Mouse (Mus musculus) T-cell, adult 66 days (primary cell): ENCODE results near the gene Trp53. TPM values are rescaled to one million over a fixed set of nuclear protein-coding genes. Genes with fewer than 3 reads are reported as not detected.

Source experiments
- total RNA-seq, 2 experiments: library from RNA; stranded (reverse); gene quantifications; 3 replicates in 1 of 2; 4 replicates in 1 of 2; pipeline ENCODE4 v1.2.4; 2023

Gene Trp53
- 100 to 1,000 TPM; 146 to 161 TPM for total RNA-seq

DNA sequence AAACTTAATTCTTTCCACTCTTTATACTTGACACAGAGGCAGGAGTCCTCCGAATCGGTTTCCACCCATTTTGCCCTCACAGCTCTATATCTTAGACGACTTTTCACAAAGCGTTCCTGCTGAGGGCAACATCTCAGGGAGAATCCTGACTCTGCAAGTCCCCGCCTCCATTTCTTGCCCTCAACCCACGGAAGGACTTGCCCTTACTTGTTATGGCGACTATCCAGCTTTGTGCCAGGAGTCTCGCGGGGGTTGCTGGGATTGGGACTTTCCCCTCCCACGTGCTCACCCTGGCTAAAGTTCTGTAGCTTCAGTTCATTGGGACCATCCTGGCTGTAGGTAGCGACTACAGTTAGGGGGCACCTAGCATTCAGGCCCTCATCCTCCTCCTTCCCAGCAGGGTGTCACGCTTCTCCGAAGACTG is at the start of gene Trp53, which contains the start of gene Wrap53:
Trp53 (plus strand) TSS at position 269 of the 424 bp plus-strand sequence.
Wrap53 (minus strand) TSS at position 165 of the 424 bp plus-strand sequence.

DNA sequence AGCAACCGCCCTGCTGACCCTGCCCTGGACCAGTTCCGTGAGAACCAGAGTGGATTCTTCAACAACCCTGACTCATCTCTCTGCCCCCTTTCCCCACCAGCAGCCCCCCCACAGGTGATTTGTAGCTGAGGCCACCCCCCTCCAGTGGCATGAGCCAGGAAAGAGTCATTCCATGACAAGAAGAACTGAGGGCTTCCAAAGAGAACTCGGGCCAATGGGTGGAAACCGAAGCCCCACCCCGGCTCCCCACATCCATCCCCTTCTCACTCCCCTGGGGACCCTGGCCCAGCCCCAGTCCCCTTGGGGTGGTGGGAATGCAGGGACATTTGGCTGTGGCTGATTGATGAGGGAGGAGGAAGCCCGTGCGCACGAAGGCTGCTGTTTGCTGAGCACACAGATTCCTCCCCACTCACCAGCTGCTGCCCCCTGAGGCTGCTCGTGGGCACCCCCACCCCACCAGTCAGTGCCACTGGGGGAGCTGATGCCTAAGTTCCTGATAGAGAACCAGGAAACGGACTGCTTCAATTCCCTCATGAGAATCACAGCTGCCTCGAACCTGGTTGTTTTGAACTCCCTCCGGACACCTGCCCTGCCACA is 31.0 kb upstream of the Trp53 start, which contains the start of gene Dnah2:
Dnah2 (minus strand) TSS at position 51 of the 597 bp plus-strand sequence.

DNA sequence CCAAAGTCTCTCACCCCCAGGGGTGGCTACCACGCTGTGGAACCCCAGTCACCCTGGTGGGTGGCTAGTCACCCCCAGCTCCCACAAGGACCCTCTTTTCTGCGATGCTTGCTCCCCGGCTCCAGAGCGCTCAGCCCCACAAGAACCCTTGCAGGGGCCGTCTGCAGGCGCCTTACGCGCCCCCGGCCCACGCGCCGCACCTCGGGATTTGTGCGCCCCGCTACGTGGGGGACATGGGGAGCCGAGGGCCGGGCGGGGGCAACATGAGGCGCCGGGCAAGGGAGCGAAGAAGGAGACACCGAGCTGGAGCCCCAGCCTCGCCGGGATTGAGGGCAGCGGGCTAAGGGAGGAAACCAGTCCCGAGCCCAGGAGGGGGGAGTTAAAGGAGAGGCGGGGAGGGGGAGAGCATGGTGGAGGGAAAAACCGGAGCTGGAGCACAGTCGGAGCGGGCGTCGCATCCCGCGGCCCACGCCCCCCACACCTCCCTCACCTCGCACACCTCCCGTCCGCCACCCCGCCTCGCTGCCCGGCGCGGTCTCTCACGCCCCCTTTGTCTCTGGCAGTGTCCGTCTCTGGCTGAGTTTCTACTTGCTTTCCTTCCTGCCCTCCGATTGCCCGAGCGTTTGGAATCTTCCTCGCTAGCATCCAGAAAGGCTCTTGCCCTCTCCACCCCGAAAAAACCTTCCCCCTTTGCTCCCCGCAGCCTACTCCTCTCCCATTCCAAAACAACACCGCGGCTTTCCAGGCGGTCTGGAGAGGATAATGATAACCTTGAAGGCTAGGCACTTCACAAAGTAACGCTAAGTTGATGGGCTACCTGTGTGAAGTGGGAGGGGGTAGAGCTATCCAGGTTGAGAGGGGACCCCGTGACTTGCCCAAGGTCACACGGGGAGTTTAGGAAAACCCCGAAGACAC is 20.1 kb upstream of the Trp53 start, which contains the start of gene Efnb3:
Efnb3 (minus strand) TSS at position 355 of the 915 bp plus-strand sequence.

DNA sequence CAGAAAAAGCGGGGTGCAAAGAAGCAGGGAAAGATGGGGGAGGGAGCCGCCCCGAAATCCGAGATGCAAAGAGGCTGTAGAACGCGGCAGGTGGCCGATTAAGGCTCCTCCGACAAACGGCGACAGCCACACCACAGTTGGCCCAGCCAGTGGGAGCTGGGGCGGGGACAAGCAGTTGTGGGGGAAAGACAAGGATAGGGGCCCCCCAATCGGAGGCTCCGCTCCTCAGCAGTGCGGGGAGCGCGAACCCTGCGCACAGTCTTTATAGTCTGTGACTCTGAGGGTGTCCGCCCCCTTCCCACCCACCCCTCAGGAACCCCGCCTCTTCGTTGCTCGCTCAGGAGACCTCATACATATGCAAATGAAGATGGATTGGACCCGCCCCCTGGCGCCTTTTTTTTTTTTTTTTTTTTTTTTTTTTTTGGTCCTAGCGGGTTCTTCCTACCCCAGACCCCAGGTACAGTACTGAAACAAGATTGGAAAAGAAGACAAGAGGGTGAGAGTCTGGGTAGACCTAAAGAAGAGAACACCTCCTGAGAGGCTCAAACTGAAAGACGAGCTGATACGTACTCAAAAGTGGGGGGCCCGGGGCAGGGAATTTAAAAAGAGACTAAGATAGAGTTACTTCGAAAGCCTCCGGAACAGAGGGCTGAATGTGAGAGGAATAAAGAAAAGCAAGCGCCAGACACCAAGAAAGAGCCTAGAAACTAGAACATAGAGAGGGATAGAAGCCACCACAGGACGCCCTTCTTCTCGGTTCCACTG is 25.7 kb downstream of the Trp53 start, which contains the start of gene Atp1b2:
Atp1b2 (minus strand) TSS at position 217 of the 765 bp plus-strand sequence.

DNA sequence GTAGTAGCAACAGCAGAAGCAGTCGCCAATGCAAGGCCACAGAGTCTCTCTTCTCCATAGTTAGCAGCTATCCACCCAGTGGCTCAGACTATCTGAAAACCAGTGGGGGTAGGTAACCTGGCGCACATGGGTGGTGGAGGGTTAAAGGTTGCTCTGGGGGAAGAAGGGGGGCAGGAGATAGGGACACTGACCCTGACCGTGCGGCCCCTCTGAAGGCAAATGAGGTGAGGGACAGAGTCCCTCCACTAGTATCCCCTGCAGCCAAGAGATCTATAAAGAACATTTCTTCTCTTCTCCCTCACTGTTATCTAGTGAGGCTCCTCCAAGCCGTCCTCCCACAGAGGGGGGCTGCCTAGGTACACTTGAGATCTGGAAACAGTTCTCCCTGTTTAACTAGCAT is 37.6 kb downstream of the Trp53 start, which contains the start of gene Shbg:
Shbg (minus strand) TSS at position 101 of the 400 bp plus-strand sequence.

DNA sequence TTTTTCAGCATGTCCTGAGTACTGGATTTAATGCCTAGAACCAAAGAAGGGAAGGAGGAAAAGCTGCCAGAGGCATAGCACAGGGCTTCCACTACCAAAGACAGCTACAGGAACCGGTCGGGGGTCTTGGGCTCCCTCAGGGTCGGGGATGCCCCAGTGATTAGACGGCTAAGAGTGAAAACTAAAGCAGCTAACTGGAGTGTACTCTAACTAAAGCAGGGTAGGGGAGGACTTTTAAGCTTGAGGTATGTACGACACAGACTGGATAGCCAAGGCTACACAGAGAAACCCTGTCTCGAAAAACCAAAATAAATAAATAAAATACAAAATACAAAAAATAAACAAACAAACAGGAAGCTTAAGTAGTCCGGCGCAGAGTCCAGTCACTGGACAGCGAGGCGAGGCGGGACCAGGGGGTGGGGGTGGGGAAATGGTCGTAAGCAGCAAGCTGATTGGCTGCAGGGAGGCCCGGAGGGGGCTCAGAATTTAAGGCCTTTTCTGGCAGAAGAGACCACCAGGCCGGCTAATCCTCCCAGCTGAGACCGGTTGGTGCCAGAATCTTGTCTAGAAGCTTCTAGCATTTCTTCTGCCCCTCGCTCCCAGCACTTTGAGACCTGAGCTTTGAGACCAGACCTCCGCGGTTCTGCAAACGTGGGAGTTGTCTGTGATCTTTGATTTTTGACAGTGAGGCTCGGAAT is 41.6 kb downstream of the Trp53 start, which contains the start of gene Sat2:
Sat2 (plus strand) TSS at position 454 of the 698 bp plus-strand sequence.

DNA sequence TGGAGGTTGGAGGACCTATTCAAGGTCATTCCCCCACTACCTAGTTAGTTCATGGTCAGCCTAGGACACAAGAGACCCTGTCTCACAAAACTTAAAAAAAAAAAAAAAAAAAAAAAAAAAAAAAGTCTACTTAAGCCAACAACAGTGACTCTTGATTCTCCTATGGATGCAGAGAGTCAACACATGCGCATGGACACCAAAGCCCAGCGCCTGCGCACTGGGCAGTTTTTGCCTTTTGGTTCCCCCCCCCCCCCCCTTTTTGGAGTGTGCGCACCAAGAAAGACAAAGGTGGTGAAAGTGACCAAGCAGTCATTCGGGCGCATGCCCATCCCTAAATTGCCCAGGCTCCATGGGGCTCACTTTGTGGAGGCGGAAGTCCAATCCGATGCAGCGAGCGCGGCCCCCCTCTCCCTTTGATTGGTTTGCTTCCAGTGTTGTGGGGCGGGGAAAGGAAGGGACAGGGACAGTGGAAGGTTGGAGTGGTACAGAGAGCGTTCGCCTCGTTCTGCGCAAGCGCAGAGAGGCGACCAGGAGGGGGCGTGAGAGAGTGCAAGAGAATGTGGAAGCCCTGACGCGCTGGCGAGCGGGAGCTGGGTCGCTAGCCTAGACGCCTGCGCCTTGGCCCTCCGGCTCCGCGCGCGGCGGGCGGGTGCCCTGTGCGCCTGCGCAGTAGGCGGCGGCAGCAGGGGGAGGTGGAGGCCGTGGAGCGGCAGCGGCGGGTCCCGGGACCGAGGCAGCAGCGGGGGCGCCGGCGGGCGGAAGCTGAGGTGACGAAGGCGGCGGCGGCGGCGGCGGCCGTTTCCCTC is 52.3 kb downstream of the Trp53 start, which contains the start of gene Fxr2:
Fxr2 (plus strand) TSS at position 707 of the 806 bp plus-strand sequence.

Other genes with a start within 250 kb of the Trp53 start
- gene Rnf227, start 239.9 kb upstream of the Trp53 start, total RNA-seq, result 1 to 10 TPM; 1.5 to 2.4 TPM
- gene Chd3, start 211.0 kb upstream of the Trp53 start, total RNA-seq, result 100 to 1,000 TPM; 777 to 802 TPM
- gene Naa38, start 184.9 kb upstream of the Trp53 start, total RNA-seq, result 10 to 100 TPM; 33.0 to 46.3 TPM
- 10 to 100 TPM; 24.6 to 31.6 TPM for gene Cyb5d1, start 184.7 kb upstream of the Trp53 start, total RNA-seq
- 1 to 10 TPM; 7.2 to 8.1 TPM for gene Tmem88, start 182.1 kb upstream of the Trp53 start, total RNA-seq
- 100 to 1,000 TPM; 135 to 162 TPM for gene Kdm6b, start 166.7 kb upstream of the Trp53 start, total RNA-seq
- under 1 TPM; 0.03 TPM for gene Dnah2, start 31.2 kb upstream of the Trp53 start, total RNA-seq
- gene Efnb3, start 20.2 kb upstream of the Trp53 start, total RNA-seq, result 1 to 10 TPM in 1 of 2 experiments, under 1 TPM in 1; 0.86 to 1.5 TPM
- 10 to 100 TPM; 16.2 TPM for gene Wrap53, start 104 bp upstream of the Trp53 start, total RNA-seq
- 1 to 10 TPM; 1.3 to 3.2 TPM for gene Atp1b2, start 25.6 kb downstream of the Trp53 start, total RNA-seq
- gene Shbg, start 37.5 kb downstream of the Trp53 start, total RNA-seq, result not detected
- not detected for gene Sat2, start 41.7 kb downstream of the Trp53 start, total RNA-seq
- 10 to 100 TPM; 77.7 to 93.7 TPM for gene Fxr2, start 52.6 kb downstream of the Trp53 start, total RNA-seq
- gene Sox15, start 75.0 kb downstream of the Trp53 start, total RNA-seq, result under 1 TPM; 0.71 to 0.90 TPM
- 10 to 100 TPM; 69.8 to 73.0 TPM for gene Mpdu1, start 82.3 kb downstream of the Trp53 start, total RNA-seq
- 10 to 100 TPM; 13.1 to 17.2 TPM for gene Cd68, start 85.8 kb downstream of the Trp53 start, total RNA-seq
- 100 to 1,000 TPM; 875 to 923 TPM for gene Eif4a1, start 92.1 kb downstream of the Trp53 start, total RNA-seq
- gene Senp3, start 101.7 kb downstream of the Trp53 start, total RNA-seq, result 100 to 1,000 TPM in 1 of 2 experiments, 10 to 100 TPM in 1; 99.8 to 112 TPM
- not detected for gene Tnfsf13, start 105.4 kb downstream of the Trp53 start, total RNA-seq
- 1 to 10 TPM in 1 of 2 experiments, under 1 TPM in 1; 0.47 to 1.3 TPM for gene Tnfsf12, start 115.5 kb downstream of the Trp53 start, total RNA-seq
- under 1 TPM in 1 of 2 experiments, not detected in 1; 0.36 TPM for gene Tnfsfm13, start 115.7 kb downstream of the Trp53 start, total RNA-seq
- gene Polr2a, start 178.3 kb downstream of the Trp53 start, total RNA-seq, result 100 to 1,000 TPM; 156 to 172 TPM
- not detected for gene Slc35g3, start 181.6 kb downstream of the Trp53 start, total RNA-seq
- 10 to 100 TPM; 46.9 to 48.0 TPM for gene Zbtb4, start 185.6 kb downstream of the Trp53 start, total RNA-seq
- 1 to 10 TPM; 3.7 to 4.6 TPM for gene Chrnb1, start 215.6 kb downstream of the Trp53 start, total RNA-seq
- gene Fgf11, start 221.5 kb downstream of the Trp53 start, total RNA-seq, result not detected
- not detected for gene Tmem102, start 225.3 kb downstream of the Trp53 start, total RNA-seq
- gene Gm39566, start 234.9 kb downstream of the Trp53 start, total RNA-seq, result not detected
- gene Spem2, start 238.1 kb downstream of the Trp53 start, total RNA-seq, result not detected
- gene Spem1, start 241.8 kb downstream of the Trp53 start, total RNA-seq, result not detected